Mouse (Mus musculus) left cerebral cortex, postnatal 36 days (tissue): ENCODE results near the gene Aqp9. TPM values are rescaled to one million over a fixed set of nuclear protein-coding genes. Genes with fewer than 3 reads are reported as not detected.
A peak's percentile ranks its signal among the peaks of the same experiment; 100 is the strongest.

Experiments used
- DNase-seq, 2 experiments: peaks; one replicate each; pipeline ENCODE4 v3.0.0; 2021 to 2022; ENCODE audit warnings: low spot score in 2 of 2, mixed read lengths in 1 of 2
- intact Hi-C: fragments of 180-260 bp; cut with DNase I; formaldehyde crosslinking; loops from one replicate; pipeline ENCODE4 v1.15.1; 2025
- total RNA-seq, 2 experiments: library from RNA; stranded (reverse); gene quantifications; 2 replicates each; pipeline ENCODE4 v1.2.3; 2021

Gene Aqp9
- total RNA-seq, result 1 to 10 TPM; 1.8 to 2.0 TPM

DNA sequence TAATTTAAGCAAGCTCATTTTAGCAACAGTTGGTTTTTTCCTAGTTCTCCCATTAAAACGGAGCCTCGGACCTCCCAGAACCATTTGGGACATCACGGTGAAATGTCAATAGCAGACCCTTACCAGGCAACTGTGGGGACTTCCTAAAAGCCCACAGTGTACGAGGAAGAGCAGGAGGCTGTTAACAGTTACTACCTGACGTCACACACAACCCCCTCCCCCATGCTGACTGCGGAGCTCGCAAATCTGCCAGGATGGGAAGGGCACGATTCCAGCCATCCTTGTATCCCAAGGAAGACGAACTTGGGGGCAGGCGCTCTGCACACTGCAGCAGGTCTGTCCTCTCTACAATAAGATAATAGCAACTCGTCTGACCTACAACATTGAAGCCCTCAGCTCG lies at the start of gene Aqp9:
Gene Aqp9 (minus strand): TSS at position 172 of the 400 bp plus-strand sequence.
- intact Hi-C loops, result no loop called here
- no peak for DNase-seq

DNA sequence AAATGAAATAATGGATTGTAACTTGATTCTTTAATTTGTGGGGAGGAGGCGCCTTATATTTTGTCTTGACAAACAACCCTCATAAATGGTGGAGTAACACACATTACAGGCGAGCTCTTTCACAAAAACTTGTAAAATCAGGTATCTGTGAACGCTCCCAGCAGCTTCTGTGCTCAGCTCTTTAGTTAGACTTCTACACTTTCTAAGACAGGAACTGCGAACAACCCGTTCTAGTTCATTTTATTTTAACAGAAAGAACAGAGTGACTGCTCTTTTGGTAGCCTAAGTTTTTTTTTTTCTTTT lies 49.3 kb upstream of the Aqp9 start:
- intact Hi-C loops, result loop anchor here (10.0 kb wide), 3 partner anchors 137 to 397 kb away; no protein-coding TSS in a partner anchor
- DNase-seq, result no peak

DNA sequence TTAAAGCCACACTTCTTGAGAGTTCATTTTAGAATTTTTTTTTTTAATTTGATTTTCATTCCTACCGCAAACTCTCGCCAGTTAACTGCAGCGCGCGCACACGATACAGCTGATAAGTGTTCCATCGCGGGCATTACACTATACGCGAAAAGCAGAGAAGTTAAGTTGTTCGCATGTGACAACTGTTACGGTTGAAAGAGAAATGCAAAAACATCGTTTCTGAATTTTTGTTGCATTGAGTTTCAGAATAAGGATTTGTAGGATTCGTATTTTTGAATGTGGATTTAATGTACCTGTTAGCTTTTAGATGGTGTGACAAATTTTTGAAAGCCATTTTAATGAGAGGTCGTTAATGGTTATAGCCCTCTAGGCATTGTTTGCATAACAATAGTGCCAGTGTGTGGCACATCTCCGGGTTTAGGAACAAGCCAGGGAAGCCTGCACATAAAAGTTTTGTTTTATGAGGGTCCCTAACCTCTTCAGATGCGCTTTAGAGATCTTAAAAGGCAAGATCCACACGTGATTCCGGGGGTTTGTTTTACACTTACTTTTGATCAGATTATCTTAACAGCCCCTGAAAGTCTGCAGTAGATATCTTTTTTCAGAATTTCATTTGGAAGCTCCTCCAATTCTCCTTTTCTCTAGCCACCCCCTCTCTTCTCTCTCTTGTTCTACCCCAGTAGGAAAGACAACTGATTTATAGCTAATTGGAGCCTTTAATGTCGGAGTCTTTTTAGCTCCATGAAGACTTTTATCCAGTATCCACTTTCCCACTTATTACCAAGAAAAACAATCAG lies 48.7 kb upstream of the Aqp9 start:
- no peak for DNase-seq
- intact Hi-C loops, result loop anchor here (10.0 kb wide), 3 partner anchors 138 to 398 kb away; no protein-coding TSS in a partner anchor

DNA sequence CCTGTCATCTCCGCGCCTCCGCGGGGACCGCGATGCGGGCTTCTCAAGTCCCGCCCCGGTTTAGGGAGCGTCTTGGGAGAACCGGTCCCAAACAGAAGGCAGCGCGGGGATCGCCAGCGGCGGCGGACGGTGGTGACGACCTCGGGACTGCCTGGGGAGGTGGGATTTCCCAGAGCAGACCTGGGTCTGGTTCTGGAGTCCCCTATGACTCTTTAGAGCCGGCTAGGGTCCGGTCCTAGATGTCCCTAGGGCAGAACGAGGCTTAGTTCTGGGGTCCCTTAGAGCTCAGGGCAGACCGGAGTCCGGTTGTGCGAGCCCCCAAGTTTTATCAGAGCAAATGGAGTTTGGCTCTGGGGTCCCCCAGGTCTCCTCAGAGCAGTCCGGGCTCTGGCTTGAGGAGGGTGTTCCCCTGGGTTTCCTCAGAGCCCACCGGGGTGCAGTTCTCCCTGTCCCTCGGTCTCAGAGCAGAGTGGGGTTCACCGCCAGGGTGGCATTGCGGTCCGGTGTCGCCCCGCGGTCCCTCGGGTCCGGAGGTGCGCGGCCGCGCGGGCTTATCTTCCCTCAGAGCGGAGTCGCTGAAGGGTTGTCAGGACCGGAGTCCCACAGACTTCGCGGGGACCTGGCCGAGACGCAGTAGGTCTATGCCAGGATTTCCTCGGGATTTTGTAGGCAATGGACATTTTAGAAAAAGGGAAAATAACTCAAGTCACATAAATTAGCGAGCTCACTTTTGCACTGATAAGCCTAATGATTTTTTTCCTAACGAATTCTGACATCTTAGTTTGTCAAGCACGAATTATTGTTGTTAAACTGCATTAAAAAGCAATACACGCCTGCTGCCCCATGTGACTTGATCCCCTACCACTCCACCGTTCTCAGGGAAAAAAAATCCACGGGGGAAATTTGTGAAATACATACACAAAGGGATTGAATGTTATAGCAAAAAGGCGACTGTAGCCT lies 47.8 kb upstream of the Aqp9 start:
- peak; percentile 4 to 6 for DNase-seq
- intact Hi-C loops, result loop anchor here (10.0 kb wide), 3 partner anchors 138 to 398 kb away; no protein-coding TSS in a partner anchor

DNA sequence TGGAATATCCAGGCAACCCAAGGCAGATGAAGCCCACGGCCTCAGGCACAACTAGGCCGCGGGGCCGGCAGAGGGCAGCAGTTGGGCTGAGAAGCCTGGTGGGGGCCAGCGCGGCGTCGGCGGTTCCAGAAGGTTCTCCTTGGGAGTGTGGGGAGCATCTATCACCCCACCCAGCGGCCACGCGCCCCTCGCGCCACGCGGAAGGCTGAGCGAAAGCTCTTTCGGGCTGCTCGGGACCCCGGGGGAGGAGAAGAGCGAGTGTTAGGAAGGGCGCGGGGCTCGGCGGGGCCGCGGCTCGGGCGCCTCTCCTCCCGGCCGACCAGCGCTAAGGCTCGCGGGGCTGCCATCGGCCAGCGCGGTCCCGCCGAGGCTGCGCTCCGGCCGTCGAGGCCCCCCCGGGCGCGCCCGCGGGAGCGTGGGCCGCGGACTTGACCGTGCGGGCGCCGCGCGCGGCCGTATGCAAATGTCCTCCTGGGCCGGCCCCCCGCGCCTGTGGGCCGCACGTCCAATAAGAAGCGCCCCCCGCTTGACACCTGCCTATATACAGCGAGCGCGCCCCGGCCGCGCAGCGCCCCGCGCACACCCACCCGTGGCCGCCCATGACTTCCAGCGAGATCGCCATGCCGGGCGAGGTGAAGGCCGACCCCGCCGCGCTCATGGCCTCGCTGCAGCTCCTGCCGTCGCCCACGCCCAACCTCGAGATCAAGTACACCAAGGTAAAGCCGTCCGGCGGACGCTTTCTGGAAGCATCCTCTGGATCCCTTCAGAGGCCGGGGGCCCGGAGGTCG lies 47.0 kb upstream of the Aqp9 start, which contains the start of gene Aldh1a2:
Gene Aldh1a2 (plus strand): TSS at position 542 of the 788 bp plus-strand sequence.
- DNase-seq, result peak; percentile 5 to 20
- intact Hi-C loops, result loop anchor here (10.0 kb wide), 3 partner anchors 139 to 399 kb away; no protein-coding TSS in a partner anchor

DNA sequence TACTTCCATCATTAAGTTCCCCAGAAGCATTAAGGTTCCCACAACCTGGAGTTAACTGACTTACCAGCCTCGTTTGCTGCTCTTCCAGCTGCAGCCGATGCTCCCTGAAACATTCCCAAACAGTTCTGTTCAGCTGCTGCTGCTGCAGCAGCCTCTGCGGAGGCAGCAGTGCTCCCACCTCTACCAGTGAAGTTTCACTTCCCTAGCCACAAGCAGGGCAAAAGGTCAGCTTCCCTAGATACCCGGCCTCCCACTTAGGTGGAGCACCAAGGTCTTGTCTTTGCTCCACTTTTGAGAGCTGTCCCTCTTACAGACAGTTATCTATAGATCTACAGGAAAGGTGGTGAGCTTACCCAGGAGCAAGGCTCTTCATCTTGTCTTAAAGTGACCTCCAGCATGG lies 45.2 kb upstream of the Aqp9 start:
- intact Hi-C loops, result loop anchor here (10.0 kb wide), 3 partner anchors 141 to 401 kb away; no protein-coding TSS in a partner anchor

DNA sequence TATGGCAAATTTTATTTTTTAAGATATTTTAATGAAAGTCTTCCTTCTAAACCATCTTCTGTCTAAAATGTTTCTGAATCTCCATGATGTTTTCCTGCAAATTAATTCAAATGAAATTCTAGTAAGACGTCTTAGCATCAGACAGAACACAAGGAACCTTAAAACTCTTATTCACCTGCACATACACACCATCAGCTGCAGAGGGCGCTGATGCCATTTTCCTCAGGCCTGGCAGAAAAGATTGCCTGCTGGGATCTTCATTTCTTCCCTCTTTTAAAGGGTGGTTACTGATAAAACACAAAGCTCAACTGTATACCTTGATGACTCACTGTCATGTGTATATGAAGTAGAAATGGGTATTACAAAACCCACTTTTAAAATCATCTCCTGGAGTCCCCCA lies 42.4 kb upstream of the Aqp9 start:
- DNase-seq, result peak; percentile 23 to 46
- intact Hi-C loops, result loop anchor here (10.0 kb wide), 3 partner anchors 144 to 404 kb away; no protein-coding TSS in a partner anchor

More for the DNA sequence above, 45.2 kb upstream of the Aqp9 start:
- no peak for DNase-seq

DNA sequence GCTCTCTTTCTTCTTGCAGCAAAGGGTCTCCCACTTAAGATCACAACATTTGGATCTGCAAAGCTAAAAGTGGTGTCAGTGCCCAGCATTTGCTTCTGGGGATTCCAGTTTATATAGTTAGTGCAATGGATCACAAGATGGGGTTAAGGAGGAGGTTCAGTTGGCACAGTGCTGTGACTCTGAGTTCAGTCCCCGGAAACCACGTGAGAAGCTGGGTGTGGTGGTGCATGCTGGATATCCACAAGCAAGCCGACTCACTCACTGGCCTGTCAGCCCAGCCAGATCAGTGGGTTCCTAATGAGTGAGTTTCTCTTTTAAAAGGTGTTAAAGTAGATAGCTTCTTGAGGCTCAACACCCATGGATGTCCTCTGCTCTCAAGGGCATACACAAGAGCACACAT lies 40.8 kb upstream of the Aqp9 start:
- DNase-seq, result no peak
- intact Hi-C loops, result no loop called here

DNA sequence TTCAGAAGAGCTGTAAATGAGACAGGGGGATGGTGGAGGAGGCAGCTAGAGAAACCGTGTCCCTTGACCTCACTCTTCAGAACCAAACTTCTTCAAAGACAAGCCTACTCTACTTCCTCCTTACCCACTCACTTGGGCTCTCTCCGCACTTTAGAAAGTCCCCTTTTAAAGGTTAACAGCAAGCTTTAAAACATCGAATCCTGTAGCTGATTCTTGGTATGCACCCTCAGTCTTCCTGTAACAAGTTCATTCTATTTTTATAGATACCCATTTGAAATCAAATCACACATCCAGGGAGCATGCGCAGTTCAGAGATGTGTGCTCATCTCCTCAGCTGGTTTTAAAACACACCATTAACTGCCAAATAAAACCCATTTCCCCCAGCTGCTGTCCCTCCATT lies 33.8 kb upstream of the Aqp9 start:
- intact Hi-C loops, result no loop called here
- DNase-seq, result no peak

DNA sequence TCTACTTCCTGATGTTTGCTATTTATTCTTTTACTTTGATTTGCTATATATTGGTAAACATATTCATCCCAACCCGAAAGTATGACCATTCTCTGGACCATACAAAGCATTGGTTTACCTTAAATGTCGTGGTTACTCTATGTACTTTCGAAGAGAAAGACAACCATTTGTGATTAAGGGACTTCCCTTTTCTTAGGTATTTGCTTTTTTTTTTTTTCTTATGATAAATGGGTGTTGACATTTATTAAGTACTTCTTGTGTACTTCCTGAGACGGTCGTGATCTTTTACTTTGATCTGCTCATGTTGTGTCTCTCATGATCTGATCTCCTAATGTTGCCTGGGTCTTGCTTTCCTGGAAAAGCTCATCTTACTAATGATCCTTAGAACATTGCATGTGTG lies 30.3 kb upstream of the Aqp9 start:
- intact Hi-C loops, result no loop called here
- DNase-seq, result no peak

DNA sequence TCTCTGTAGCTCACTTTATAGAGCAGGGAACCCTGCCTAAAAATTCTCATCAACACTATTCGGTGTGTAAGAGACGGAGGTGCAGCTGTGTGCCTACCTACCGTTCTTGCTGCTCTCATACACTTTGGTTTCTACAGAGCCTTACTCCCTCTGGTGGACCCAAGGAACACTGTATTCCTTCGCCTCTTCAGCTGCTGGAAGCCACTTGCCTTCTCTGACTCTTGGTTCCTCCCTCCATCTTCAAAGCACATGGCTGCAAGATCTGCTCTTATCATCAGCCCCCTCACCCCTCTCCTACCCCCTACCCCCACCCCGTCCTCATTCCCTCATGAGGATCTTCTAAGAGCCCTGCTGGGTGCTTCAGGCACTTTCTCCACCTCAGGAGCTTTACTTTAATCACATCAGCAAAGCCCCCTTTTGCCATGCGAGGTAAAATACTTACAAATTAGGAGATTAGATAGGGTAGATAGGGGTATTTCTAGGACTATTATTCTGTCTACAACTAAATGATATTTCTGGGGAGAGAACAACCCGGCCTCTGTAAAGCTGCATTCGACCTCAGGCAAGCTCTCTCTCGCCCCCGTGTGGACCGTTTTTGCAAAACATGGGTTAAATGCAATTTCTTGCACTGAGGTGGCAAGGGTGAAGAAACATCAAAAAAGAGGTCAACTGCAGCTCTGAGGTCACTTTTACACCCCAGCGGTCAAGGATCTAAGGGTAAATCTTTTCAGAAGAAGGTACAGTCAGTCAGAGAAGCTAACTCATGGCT lies 20.3 kb upstream of the Aqp9 start:
- intact Hi-C loops, result loop anchor here (10.0 kb wide), 1 partner anchor 64 kb away; no protein-coding TSS in a partner anchor
- peak; percentile 18 to 37 for DNase-seq

DNA sequence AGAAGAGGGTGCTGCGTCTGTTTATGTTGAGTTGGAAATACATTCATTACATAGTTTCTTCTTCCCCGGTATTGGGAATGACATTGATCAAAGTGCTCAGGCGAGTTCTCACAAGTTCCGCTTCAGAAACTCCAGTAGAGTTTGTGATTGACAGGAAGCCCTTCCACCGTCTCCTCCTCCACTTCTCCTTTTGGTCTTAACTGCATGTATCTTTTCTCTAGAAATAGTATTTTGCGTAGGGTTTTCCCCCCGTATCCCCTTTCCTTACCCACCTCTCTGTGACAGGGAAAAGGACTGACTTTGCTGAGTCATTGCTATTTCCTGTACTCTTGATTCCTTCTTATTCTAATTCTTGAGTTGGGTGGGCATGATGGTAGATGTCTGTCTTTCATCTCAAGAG lies 18.9 kb upstream of the Aqp9 start:
- intact Hi-C loops, result loop anchor here (10.0 kb wide), 1 partner anchor 63 kb away; no protein-coding TSS in a partner anchor
- DNase-seq, result no peak

DNA sequence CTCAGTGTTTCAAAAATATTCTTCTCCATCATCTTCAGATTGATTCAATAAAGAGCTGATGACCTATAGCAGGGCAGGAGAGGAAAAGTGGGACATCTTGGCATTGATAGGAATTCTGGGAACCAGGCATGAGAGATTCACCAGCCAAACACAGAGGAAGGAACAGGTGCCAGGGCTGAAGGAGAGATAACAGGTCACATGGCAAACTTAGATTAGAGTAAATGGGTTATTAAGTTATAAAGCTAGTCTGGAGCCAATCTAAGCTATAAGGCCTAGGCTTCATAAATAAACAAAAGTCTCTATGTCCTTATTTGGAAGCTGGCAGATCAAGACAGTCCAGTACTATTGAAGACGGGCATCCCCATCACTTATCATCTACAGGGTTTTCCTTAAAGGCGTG lies 17.3 kb upstream of the Aqp9 start:
- no peak for DNase-seq
- intact Hi-C loops, result loop anchor here (10.0 kb wide), 1 partner anchor 61 kb away; no protein-coding TSS in a partner anchor

DNA sequence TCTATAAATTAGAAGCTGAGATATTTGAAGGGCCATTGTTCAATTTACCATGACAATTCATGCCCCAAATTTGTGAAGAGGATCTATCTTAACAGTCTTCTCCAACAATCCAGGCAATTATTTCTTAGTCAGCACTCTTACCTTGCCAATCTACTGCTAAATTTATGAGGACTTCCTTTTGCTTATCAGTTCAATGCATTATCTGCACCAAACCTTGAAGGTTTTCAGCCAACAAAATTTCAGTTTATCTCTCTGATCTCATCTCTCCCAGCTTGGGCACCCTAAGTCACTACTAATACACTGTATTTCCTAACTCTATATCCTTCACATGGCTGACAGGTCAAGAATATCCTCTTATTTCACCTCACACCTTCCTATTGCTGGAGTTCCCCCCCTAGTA lies 16.8 kb upstream of the Aqp9 start:
- intact Hi-C loops, result loop anchor here (10.0 kb wide), 1 partner anchor 60 kb away; no protein-coding TSS in a partner anchor

DNA sequence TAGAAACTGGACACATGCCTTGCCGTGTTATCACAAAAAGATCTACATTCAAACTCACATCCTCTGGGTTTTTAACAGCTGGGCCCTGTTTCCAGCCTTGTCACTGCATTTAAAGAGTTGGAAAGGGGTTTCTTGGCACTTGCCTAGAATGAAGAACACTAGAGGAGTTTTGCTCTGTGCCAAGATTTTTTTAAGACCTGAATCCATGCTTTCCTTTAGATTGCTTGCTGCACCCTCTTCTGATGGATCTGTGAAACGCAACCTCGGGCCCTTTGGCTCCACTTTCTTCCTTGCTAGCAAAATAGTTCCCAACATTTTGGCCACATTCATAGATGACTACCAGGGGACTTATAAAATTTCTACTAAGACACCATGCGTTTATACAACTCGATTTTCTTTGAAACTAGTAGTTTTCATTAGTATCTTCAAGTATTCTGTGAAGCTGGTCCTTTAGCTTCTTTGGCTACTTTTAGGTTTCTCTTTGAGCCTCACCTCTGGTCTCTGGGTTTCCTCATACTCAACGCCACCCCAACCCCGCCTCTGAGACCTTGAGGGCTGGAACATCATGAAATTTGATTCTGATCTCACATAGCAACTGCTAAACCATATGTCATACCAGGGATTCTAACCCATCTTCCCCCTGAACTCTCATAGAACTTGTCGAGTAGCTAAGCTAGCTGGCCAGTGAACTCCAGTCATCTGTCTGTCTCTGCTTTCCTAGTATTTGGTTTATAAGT lies 11.7 kb upstream of the Aqp9 start:
- DNase-seq, result no peak
- intact Hi-C loops, result loop anchor here (10.0 kb wide), 1 partner anchor 55 kb away; no protein-coding TSS in a partner anchor

More for the DNA sequence above, 16.8 kb upstream of the Aqp9 start:
- DNase-seq, result no peak

DNA sequence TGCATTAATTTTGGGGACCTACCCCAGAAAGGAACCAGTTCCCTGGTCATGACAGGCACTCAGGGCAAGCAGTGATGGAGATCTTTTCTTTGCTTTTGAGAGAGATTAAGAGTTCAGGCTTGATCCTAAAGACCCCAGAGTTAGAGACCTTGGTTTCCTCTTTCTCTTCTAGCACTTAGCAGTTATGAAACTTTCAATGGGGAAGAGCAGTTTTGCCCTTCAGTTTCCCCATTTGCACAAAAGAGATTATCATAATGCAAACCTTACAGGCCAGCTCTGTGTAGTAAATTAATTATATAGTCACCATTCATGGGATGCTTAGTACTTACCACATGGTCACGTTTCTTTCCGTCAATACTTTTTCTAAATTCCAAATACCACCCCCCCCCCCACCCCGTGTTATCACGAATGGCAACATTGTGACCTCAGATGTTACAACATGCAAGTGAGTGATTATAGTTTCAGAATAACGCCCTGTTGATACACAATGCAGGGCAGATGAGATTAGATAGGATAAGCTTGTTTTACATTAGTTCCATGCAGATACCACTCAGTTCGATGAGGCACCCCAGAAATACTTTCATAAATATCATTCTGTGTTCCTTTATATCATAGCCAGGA lies 10.9 kb upstream of the Aqp9 start:
- DNase-seq, result no peak
- intact Hi-C loops, result no loop called here

DNA sequence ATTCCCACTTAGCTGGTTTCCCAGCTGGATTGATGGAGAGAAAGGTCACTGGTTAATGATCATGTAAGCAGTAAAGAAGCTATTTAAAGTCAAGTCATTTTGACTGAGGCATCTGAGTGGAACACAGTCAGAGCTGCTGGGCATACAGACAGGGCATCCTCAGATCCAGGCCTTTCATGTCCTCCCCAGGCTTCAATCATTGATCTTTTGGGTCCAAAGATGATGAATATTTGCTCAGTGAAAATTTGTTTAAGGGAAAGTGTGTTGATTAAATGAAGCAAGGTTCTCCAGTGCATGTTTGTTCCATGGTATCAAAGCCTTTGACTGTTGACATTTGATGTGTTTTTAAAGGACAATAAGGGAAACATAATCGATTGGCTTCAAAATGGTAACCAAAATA lies 7.2 kb upstream of the Aqp9 start:
- intact Hi-C loops, result no loop called here
- no peak for DNase-seq
